Mouse (Mus musculus) embryonic facial prominence, embryonic 11.5 days (tissue): Measurements from ENCODE around the gene Fah. TPM values are rescaled to one million over a fixed set of nuclear protein-coding genes. Genes with fewer than 3 reads are reported as not detected.

Source experiments
- ATAC-seq: fragments of 200-750 bp; cut with Nextera tagmentation; replicated peaks from 2 replicates; pipeline ENCODE4 v1.8.0; 2017; ENCODE audit warnings: low read depth; ENCODE audit not compliant: insufficient number of reproducible peaks, low FRiP score, low TSS enrichment
- DNase-seq: peaks from one replicate; pipeline ENCODE4 v3.0.0-alpha.2; 2015; ENCODE audit warnings: low spot score
- H3K27ac ChIP-seq: fragments of 300-500 bp; sonication (generic); replicated peaks from 2 replicates; pipeline ENCODE4 v1.5.1; 2014; ENCODE audit warnings: mild to moderate bottlenecking, low read depth, low read length, control low read depth
- H3K27me3 ChIP-seq: fragments of 300-500 bp; sonication (generic); 2 replicates; pipeline ENCODE4 v1.6.1; 2014; ENCODE audit warnings: mild to moderate bottlenecking, low read length, moderate library complexity, mixed read lengths; ENCODE audit not compliant: control insufficient read depth, insufficient read depth
- H3K36me3 ChIP-seq: fragments of 300-500 bp; sonication (generic); replicated peaks from 2 replicates; pipeline ENCODE4 v1.6.1; 2014; ENCODE audit warnings: low read depth, mild to moderate bottlenecking, low read length, moderate library complexity, mixed read lengths; ENCODE audit not compliant: control insufficient read depth, insufficient read depth
- H3K4me1 ChIP-seq: fragments of 300-500 bp; sonication (generic); 2 replicates; pipeline ENCODE4 v1.6.1; 2014; ENCODE audit warnings: low read length, mixed read lengths; ENCODE audit not compliant: control insufficient read depth, insufficient read depth
- H3K4me2 ChIP-seq: fragments of 300-500 bp; sonication (generic); 2 replicates; pipeline ENCODE4 v1.6.1; 2014; ENCODE audit warnings: low read depth, mild to moderate bottlenecking, control low read depth, low read length, moderate library complexity
- H3K4me3 ChIP-seq: fragments of 300-500 bp; sonication (generic); 2 replicates; pipeline ENCODE4 v1.5.1; 2014; ENCODE audit warnings: low read depth, low read length, control low read depth
- H3K9ac ChIP-seq: fragments of 300-500 bp; sonication (generic); replicated peaks from 2 replicates; pipeline ENCODE4 v1.6.1; 2014; ENCODE audit warnings: mild to moderate bottlenecking, control low read depth, low read length
- H3K9me3 ChIP-seq: fragments of 300-500 bp; sonication (generic); replicated peaks from 2 replicates; pipeline ENCODE4 v1.6.1; 2016; ENCODE audit warnings: mild to moderate bottlenecking, low read length, inconsistent platforms, mixed read lengths; ENCODE audit not compliant: control insufficient read depth
- WGBS: fragments of 180-500 bp; shearing (Covaris S2); extraction: QIAGEN DNeasy Blood & Tissue Kit; methylation state at CpG from one replicate; pipeline ENCODE4 v1.1.7; 2014; 5-methylcytosine and 5-hydroxymethylcytosine counted together
- polyA plus RNA-seq: library from polyadenylated mRNA; unstranded; fragments of >200 nt; fragmentation: Nextera tagmentation; extraction: Ambion mirVana; gene quantifications from 2 replicates; pipeline ENCODE4 v1.2.1, GENCODE M21; 2014

Fah gene
- polyA plus RNA-seq, 1 experiment from 2014 or later = 2.4 TPM

GRCm38 (mm10) chr7:84605033-84605687, 1.4 kb downstream of the Fah start:
- 7% methylated on average over 19 of the region's 19 CpGs for WGBS
- peak overlapping the region; percentile 57 for H3K9ac ChIP-seq
- H3K4me1 ChIP-seq = no peaks in the 10 kb centered on the region; the same call in 1 of the 2 replicates
- no peak overlapping the region for H3K27ac ChIP-seq
- H3K9me3 ChIP-seq = no peaks in the 10 kb centered on the region
- H3K4me2 ChIP-seq = peak overlapping the region; percentile 93
- H3K4me3 ChIP-seq = peak overlapping the region; percentile 47
- DNase-seq (peak; percentile 4), ATAC-seq (peak; percentile 26; the same call in 1 of the 2 replicates)
- H3K36me3 ChIP-seq = no peaks in the 10 kb centered on the region
- H3K27me3 ChIP-seq = no peaks in the 10 kb centered on the region

DNA sequence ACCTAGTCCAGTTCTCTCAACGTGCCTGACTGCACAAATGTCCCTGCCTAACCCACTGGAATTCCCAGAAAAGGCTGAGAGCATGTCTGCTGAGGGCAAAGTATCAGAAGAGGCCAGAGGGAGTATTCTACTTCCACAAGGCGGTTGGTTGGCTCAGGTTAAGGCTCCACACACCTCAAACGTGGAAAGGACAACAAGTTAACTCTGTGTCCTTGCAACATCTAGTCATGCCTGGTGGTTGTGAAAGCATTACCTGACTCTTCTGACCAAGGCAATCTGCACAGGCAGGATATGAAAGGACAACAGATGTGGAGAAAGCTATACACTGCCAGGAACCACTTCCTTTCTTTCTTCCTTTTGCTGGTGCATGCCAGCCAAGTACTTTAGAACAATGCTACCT, 2.0 kb downstream of the Fah start:
- 63% methylated on average over 3 of the region's 3 CpGs for WGBS
- Histone ChIP-seq H3K27me3 (no peaks in the 10 kb centered on the region), H3K36me3 (no peaks in the 10 kb centered on the region), H3K4me1 (no peaks in the 10 kb centered on the region; the same call in 1 of the 2 replicates), H3K4me3 (no peak overlapping the region), H3K9me3 (no peaks in the 10 kb centered on the region), H3K27ac (no peak overlapping the region), H3K9ac (no peak overlapping the region), H3K4me2 (no peak overlapping the region)
- DNase-seq = no peak
- no peak for ATAC-seq

- Histone ChIP-seq H3K36me3 (no peaks in the 10 kb centered on the region), H3K4me3 (no peak overlapping the region), H3K27me3 (no peaks in the 10 kb centered on the region), H3K9ac (no peak overlapping the region), H3K9me3 (no peaks in the 10 kb centered on the region), H3K4me1 (no peaks in the 10 kb centered on the region; the same call in 1 of the 2 replicates), H3K27ac (no peak overlapping the region), H3K4me2 (no peak overlapping the region)
- ATAC-seq (no peak), DNase-seq (no peak)
- 87% methylated on average over 3 of the region's 3 CpGs for WGBS
Measured at GRCm38 (mm10) chr7:84601331-84601730, 5.2 kb downstream of the Fah start.

- no peak for DNase-seq
Measured at GRCm38 (mm10) chr7:84600631-84601030, 5.9 kb downstream of the Fah start.

GRCm38 (mm10) chr7:84596633-84597032, 9.9 kb downstream of the Fah start:
- no peak overlapping the region for H3K4me2 ChIP-seq
- no peak for ATAC-seq
- H3K9ac ChIP-seq = no peak overlapping the region

More at GRCm38 (mm10) chr7:84600631-84601030, 5.9 kb downstream of the Fah start:
- no peak overlapping the region for H3K27ac ChIP-seq
- ATAC-seq = no peak
- H3K9ac ChIP-seq = no peak overlapping the region
- no peak overlapping the region for H3K4me3 ChIP-seq
- H3K27me3 ChIP-seq = no peaks in the 10 kb centered on the region
- H3K4me2 ChIP-seq = no peak overlapping the region
- no peaks in the 10 kb centered on the region for H3K9me3 ChIP-seq
- H3K36me3 ChIP-seq = no peaks in the 10 kb centered on the region
- H3K4me1 ChIP-seq = no peaks in the 10 kb centered on the region; the same call in 1 of the 2 replicates
- 81% methylated on average over 2 of the region's 2 CpGs for whole genome bisulfite sequencing

GRCm38 (mm10) chr7:84596002-84596401, 10.5 kb downstream of the Fah start:
- H3K9ac ChIP-seq = no peak overlapping the region
- no peak for ATAC-seq
- WGBS = 83% methylated on average over 3 of the region's 3 CpGs
- no peaks in the 10 kb centered on the region for H3K4me1 ChIP-seq
- no peak for DNase-seq
- H3K4me3 ChIP-seq = no peak overlapping the region
- no peaks in the 10 kb centered on the region for H3K27me3 ChIP-seq
- H3K27ac ChIP-seq = no peak overlapping the region
- H3K4me2 ChIP-seq = no peak overlapping the region
- H3K9me3 ChIP-seq = no peaks in the 10 kb centered on the region
- no peaks in the 10 kb centered on the region for H3K36me3 ChIP-seq

More at GRCm38 (mm10) chr7:84596633-84597032, 9.9 kb downstream of the Fah start:
- Histone ChIP-seq H3K9me3 (no peaks in the 10 kb centered on the region), H3K4me1 (no peaks in the 10 kb centered on the region), H3K36me3 (no peaks in the 10 kb centered on the region), H3K27me3 (no peaks in the 10 kb centered on the region), H3K4me3 (no peak overlapping the region), H3K27ac (no peak overlapping the region)
- WGBS = 89% methylated on average over 3 of the region's 3 CpGs
- no peak for DNase-seq

DNA sequence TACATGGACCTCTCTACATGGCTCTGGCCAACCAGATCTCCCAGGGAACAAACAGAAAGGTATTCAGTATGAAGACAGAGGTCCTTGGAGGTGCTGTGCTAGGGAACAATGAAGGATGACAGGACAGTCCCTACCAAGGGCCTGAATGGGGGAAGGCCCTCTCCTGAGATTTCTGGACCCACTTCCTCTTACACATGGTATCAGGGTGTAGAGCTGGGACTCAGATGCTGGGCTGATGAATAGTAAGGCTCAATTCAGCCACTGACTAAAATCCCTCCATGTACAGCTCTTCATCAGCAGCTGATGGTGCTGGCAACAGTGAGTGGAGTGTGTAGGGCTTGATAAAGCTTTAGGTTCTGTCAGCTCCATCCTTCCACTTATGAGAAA, 11.6 kb downstream of the Fah start:
- no peaks in the 10 kb centered on the region for H3K4me1 ChIP-seq
- H3K9me3 ChIP-seq = no peaks in the 10 kb centered on the region
- no peak for ATAC-seq
- no peak overlapping the region for H3K4me3 ChIP-seq
- no peak for DNase-seq
- H3K9ac ChIP-seq = 0 out of 2 replicates have a peak overlapping the region, but pooled peaks have one; percentile 13
- no peaks in the 10 kb centered on the region for H3K36me3 ChIP-seq
- no peak overlapping the region for H3K27ac ChIP-seq
- H3K4me2 ChIP-seq = no peak overlapping the region
- no peaks in the 10 kb centered on the region for H3K27me3 ChIP-seq

DNA sequence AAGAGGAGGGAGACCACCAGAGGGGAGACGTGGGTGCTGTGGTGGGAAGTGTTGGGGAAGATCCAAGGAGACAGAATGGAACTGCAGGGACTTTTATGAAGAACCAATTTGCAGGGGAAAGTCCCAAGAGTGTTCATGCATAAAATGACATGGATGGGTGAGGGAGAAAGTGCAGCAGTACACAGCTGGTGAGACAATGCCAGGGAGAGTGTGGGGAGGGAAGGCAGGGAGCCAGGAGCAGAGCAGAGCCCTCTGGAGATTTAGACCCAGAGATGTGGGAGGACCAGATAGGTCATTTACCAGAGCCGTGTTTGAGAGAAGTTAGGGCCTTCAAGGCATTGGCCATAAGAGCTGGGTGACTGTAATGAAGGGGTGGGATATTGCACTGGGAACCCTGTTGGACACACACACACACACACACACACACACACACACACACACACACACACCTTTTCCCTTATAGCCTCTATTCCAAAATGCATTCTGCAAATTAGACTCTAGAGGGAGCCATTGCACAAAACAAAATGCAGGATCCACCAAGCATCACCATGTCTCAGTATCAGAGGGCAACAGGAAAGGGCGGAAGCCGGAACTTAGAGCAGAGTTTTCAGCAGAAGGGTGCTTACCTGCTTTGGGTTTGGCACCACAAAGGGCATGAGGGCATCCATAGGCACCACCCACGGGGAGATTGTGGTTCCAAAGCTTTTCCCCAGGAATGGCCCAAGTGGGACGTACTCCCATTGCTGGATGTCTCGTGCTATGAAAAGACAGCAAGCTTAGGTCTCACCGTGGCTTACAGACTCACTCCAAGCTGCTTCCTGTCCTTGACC, 12.2 kb downstream of the Fah start:
- H3K9me3 ChIP-seq = no peaks in the 10 kb centered on the region
- H3K9ac ChIP-seq = 0 out of 2 replicates have a peak overlapping the region, but pooled peaks have one; percentile 13
- H3K27me3 ChIP-seq = no peaks in the 10 kb centered on the region
- H3K36me3 ChIP-seq = no peaks in the 10 kb centered on the region
- DNase-seq (peak; percentile 79), ATAC-seq (peak; percentile 68)
- no peak overlapping the region for H3K27ac ChIP-seq
- 45% methylated on average over 8 of the region's 8 CpGs for WGBS
- no peaks in the 10 kb centered on the region for H3K4me1 ChIP-seq
- H3K4me3 ChIP-seq = no peak overlapping the region
- no peak overlapping the region for H3K4me2 ChIP-seq
